11 mouse cellular contexts compared by ENCODE assay signal in the genomic region with DNA sequence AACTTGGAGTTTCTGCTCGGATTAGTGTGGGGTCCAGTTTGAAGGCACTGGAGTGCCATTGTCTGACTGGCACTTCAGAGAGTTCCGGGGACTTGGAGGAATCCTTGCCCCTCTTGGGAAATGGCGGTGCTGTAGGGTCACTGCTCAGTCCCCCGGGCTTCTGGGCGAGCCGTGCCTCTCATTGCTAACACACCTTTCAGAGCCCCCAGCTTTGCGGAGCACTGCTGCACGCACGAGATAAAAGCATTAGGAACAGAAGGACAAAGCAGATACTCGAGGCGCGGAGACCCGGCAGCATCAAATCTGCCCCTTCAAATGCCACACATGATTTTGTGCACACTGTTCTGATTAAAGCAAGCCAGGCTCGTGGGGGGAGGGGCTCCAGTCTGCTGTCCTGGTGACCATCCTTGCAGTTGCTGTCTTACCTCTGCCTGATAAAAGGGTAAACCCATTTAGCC.
DNase-seq lines count a peak whose midpoint lies in the region; ATAC-seq lines count a peak whose summit lies in the region.
"Had no signal": no experiment of that assay in that cellular context is flagged by ENCODE, and none has a peak within 500 bp of the region (broad histone marks: within the 10 kb centered on the region; RNA-seq: fewer than 3 reads in every experiment).

No protein-coding gene starts in this region.

- no peak overlapping the region for H3K9ac ChIP-seq in neural tube, embryonic 12.5 days
- H3K9ac ChIP-seq in forebrain, embryonic 13.5 days, result peak overlapping the region; percentile 10; the same call in 1 of the 2 replicates

- H3K9me3 ChIP-seq in neural tube, embryonic 12.5 days, result no peaks in the 10 kb centered on the region
- H3K9me3 ChIP-seq in forebrain, embryonic 13.5 days (replicated peaks), result no peaks in the 10 kb centered on the region
- H3K9me3 ChIP-seq in midbrain, embryonic 10.5 days (replicated peaks), result no peaks in the 10 kb centered on the region

- no peak for DNase-seq in neural tube, embryonic 10.5 days (ENCODE audit: extremely low spot score, low spot score)
- DNase-seq in midbrain, embryonic 10.5 days (ENCODE audit: low spot score), result peak; percentile 29
- no peak for DNase-seq in liver
- DNase-seq in cerebellum, adult 9-11 months, result no peak
- no peak for DNase-seq in lung, adult 18-20 months
- DNase-seq: adrenal gland, postnatal 14 days; heart, adult 18-20 months; kidney, adult 18-20 months had no signal

- H3K4me3 ChIP-seq in neural tube, embryonic 12.5 days, result no peak overlapping the region
- no peak overlapping the region for H3K4me3 ChIP-seq in forebrain, embryonic 13.5 days
- H3K4me3 ChIP-seq in midbrain, embryonic 10.5 days, result peak overlapping the region; percentile 33

- H3K4me1 ChIP-seq in neural tube, embryonic 12.5 days, result peaks cover 5% of the 10 kb centered on the region; the same call in 1 of the 2 replicates
- H3K4me1 ChIP-seq in forebrain, embryonic 13.5 days, result peaks cover 10% of the 10 kb centered on the region
- peaks cover 24% of the 10 kb centered on the region for H3K4me1 ChIP-seq in midbrain, embryonic 10.5 days

- H3K4me2 ChIP-seq in neural tube, embryonic 12.5 days (replicated peaks), result 0 out of 2 replicates have a peak overlapping the region, but pooled peaks have one; percentile 6
- peak overlapping the region; percentile 26 for H3K4me2 ChIP-seq in forebrain, embryonic 13.5 days

- ATAC-seq in neural tube, embryonic 12.5 days (ENCODE audit: low FRiP score, low read depth), result no peak
- no peak for ATAC-seq in forebrain, embryonic 13.5 days

- no peaks in the 10 kb centered on the region; the same call in none of the 2 replicates for H3K27me3 ChIP-seq in neural tube, embryonic 12.5 days (replicated peaks)
- H3K27me3 ChIP-seq in forebrain, embryonic 13.5 days, result peaks cover 12% of the 10 kb centered on the region; the same call in 1 of the 2 replicates
- H3K27me3 ChIP-seq in midbrain, embryonic 10.5 days (ENCODE audit: low read depth, poor library complexity, severe bottlenecking), result peaks cover 19% of the 10 kb centered on the region

- 35% methylated on average over 14 of the region's 14 CpGs for WGBS in neural tube, embryonic 12.5 days
- 15% methylated on average over 14 of the region's 14 CpGs for WGBS in forebrain, embryonic 13.5 days
- 19% methylated on average over 14 of the region's 14 CpGs for WGBS in midbrain, embryonic 10.5 days

- no peaks in the 10 kb centered on the region for H3K36me3 ChIP-seq in neural tube, embryonic 12.5 days
- H3K36me3 ChIP-seq in forebrain, embryonic 13.5 days (ENCODE audit: poor library complexity, severe bottlenecking), result no peaks in the 10 kb centered on the region
- no peaks in the 10 kb centered on the region for H3K36me3 ChIP-seq in midbrain, embryonic 10.5 days

- no peak overlapping the region for H3K27ac ChIP-seq in neural tube, embryonic 12.5 days
- no peak overlapping the region for H3K27ac ChIP-seq in forebrain, embryonic 13.5 days
- peak overlapping the region; percentile 64 for H3K27ac ChIP-seq in midbrain, embryonic 10.5 days (replicated peaks)
- H3K27ac ChIP-seq: macrophage had no signal
